20 mouse cellular contexts compared by ENCODE assay signal in genomic region chr8:87826013-87826660, GRCm38 (mm10).
DNase-seq lines count a peak whose midpoint lies in the region; ATAC-seq and TF ChIP-seq lines count a peak whose summit lies in the region.
"Had no signal": no experiment of that assay in that cellular context is flagged by ENCODE, and none has a peak within 500 bp of the region (broad histone marks: within the 10 kb centered on the region; RNA-seq: fewer than 3 reads in every experiment).

No protein-coding gene starts in this region.

- DNase-seq in cerebellum, postnatal 14 days: peak; percentile 76 to 82
- DNase-seq in cerebellum, adult 11-12 months: no peak
- peak; percentile 57 for DNase-seq in lung, embryonic 14.5 days
- no peak for DNase-seq in lung, postnatal 36 days
- peak; percentile 44 to 74 for DNase-seq in cerebellum, postnatal 25 days
- no peak for DNase-seq in limb, embryonic 10.5 days (ENCODE audit: low spot score)
- no peak for DNase-seq in forebrain, postnatal 0 days
- DNase-seq: adrenal gland, adult 2 months; kidney, postnatal 36 days; lung, postnatal 14 days; midbrain, embryonic 14.5 days; thymus, adult 18-20 months; thymus, postnatal 36 days had no signal

- no peaks in the 10 kb centered on the region for H3K36me3 ChIP-seq in lung, embryonic 14.5 days (ENCODE audit: insufficient read depth)
- H3K36me3 ChIP-seq in limb, embryonic 10.5 days: peaks cover 14% of the 10 kb centered on the region
- no peaks in the 10 kb centered on the region for H3K36me3 ChIP-seq in forebrain, postnatal 0 days (ENCODE audit: insufficient read depth)
- H3K36me3 ChIP-seq: kidney, embryonic 15.5 days had no signal

- no peak overlapping the region for H3K4me3 ChIP-seq in lung, embryonic 14.5 days (ENCODE audit: low read depth, low read length)
- H3K4me3 ChIP-seq in limb, embryonic 10.5 days: no peak overlapping the region
- H3K4me3 ChIP-seq in forebrain, postnatal 0 days (ENCODE audit: low read depth, low read length): no peak overlapping the region
- H3K4me3 ChIP-seq: erythroblast, embryonic 14.5 days; kidney, embryonic 15.5 days; left cerebral cortex, adult 2 months; myocyte had no signal

- H3K4me1 ChIP-seq in lung, embryonic 14.5 days (ENCODE audit: insufficient read depth): peaks cover 21% of the 10 kb centered on the region
- H3K4me1 ChIP-seq in limb, embryonic 10.5 days: peaks cover 82% of the 10 kb centered on the region
- peaks cover 5% of the 10 kb centered on the region; the same call in 1 of the 2 replicates for H3K4me1 ChIP-seq in forebrain, postnatal 0 days (ENCODE audit: insufficient read depth)

- H3K9me3 ChIP-seq in lung, embryonic 14.5 days (ENCODE audit: low read depth, low read length): no peaks in the 10 kb centered on the region
- H3K9me3 ChIP-seq in limb, embryonic 10.5 days (replicated peaks): no peaks in the 10 kb centered on the region
- H3K9me3 ChIP-seq in forebrain, postnatal 0 days (ENCODE audit: low read length): no peaks in the 10 kb centered on the region
- H3K9me3 ChIP-seq: kidney, embryonic 15.5 days had no signal

- H3K27me3 ChIP-seq in lung, embryonic 14.5 days (ENCODE audit: insufficient read depth, low read length): no peaks in the 10 kb centered on the region
- no peaks in the 10 kb centered on the region for H3K27me3 ChIP-seq in limb, embryonic 10.5 days (ENCODE audit: low read depth, poor library complexity, severe bottlenecking)
- H3K27me3 ChIP-seq in forebrain, postnatal 0 days (ENCODE audit: insufficient read depth, low read length): no peaks in the 10 kb centered on the region
- H3K27me3 ChIP-seq: kidney, embryonic 15.5 days had no signal

- no peak overlapping the region for H3K27ac ChIP-seq in lung, embryonic 14.5 days (ENCODE audit: low read depth)
- H3K27ac ChIP-seq in limb, embryonic 10.5 days: 0 out of 2 replicates have a peak overlapping the region, but pooled peaks have one; percentile 9
- H3K27ac ChIP-seq in forebrain, postnatal 0 days (ENCODE audit: low read depth, low read length): no peak overlapping the region
- H3K27ac ChIP-seq: kidney, embryonic 15.5 days; left cerebral cortex, adult 2 months had no signal

- H3K9ac ChIP-seq in lung, embryonic 14.5 days: no peak overlapping the region
- no peak overlapping the region for H3K9ac ChIP-seq in forebrain, postnatal 0 days
- H3K9ac ChIP-seq: kidney, embryonic 15.5 days had no signal

- no peak for ATAC-seq in lung, embryonic 14.5 days (ENCODE audit: insufficient read depth)
- ATAC-seq in forebrain, postnatal 0 days: no peak
- ATAC-seq: forebrain, embryonic 14.5 days; intestine, postnatal 0 days had no signal

- H3K4me2 ChIP-seq in lung, embryonic 14.5 days: no peak overlapping the region
- no peak overlapping the region for H3K4me2 ChIP-seq in forebrain, postnatal 0 days (ENCODE audit: low read depth)
- H3K4me2 ChIP-seq: heart, embryonic 11.5 days; kidney, embryonic 15.5 days had no signal

- no peak for TF ChIP-seq CTCF in lung, embryonic 14.5 days (IDR thresholded peaks at IDR 0.05; ENCODE audit: low read depth)
- TF ChIP-seq CTCF in forebrain, postnatal 0 days (IDR thresholded peaks at IDR 0.05; ENCODE audit: low read depth): no peak

- WGBS in lung, embryonic 14.5 days: 66% methylated on average over 9 of the region's 9 CpGs
- WGBS in limb, embryonic 10.5 days: 88% methylated on average over 9 of the region's 9 CpGs
- 70% methylated on average over 9 of the region's 9 CpGs for WGBS in forebrain, postnatal 0 days

Comparison
In these comparisons a context has a peak if more than half of its experiments do, and no peak if none do; other contexts are left out.
1. DNase-seq: peak in cerebellum, postnatal 14 days (2 of 2), lung, embryonic 14.5 days (single experiment) and cerebellum, postnatal 25 days (2 of 2); none in cerebellum, adult 11-12 months (single experiment), lung, postnatal 36 days (single experiment), limb, embryonic 10.5 days (single experiment) and forebrain, postnatal 0 days (single experiment).